Mouse (Mus musculus) left cerebral cortex, adult 18-20 months (tissue): ENCODE data around the gene Susd1. TPM values are rescaled to one million over a fixed set of nuclear protein-coding genes. Genes with fewer than 3 reads are reported as not detected.

Source experiments
- DNase-seq, 2 experiments: peaks; one replicate each; pipeline ENCODE4 v3.0.0; 2021 to 2022; ENCODE audit warnings: low spot score in 2 of 2, mixed read lengths in 1 of 2
- total RNA-seq, 2 experiments: library from RNA; stranded (reverse); gene quantifications; 2 replicates each; pipeline ENCODE4 v1.2.3; 2021

The Susd1 gene
- total RNA-seq, 2 experiments from 2014 or later = 6.1 to 7.3 TPM

- DNase-seq = no peak
Observed at GRCm38 (mm10) chr4:59349425-59350185, 88.8 kb downstream of the Susd1 start.

GRCm38 (mm10) chr4:59340714-59341113 is 97.7 kb downstream of the Susd1 start:
- peak; percentile 84 to 93 for DNase-seq

DNA sequence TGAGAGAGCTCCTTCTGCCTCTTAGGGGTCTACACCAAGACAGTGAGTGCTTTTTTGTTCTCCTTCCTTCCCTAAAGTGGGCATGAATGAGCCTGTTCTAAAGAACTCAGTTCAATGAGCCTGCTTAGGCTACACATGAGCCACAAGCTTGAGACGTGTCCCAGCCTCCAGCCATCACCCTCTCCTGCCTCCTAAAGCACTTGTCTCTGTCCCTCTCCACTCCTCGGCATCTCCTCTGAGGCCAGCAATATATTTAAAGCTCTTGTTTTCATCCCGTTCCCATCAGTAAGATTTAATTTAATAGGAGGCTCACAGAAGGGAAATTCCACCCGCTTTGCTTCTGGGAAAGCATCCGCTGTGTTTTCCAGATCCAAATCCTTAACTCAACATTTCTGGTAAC is 98.4 kb downstream of the Susd1 start:
- DNase-seq = no peak

DNA sequence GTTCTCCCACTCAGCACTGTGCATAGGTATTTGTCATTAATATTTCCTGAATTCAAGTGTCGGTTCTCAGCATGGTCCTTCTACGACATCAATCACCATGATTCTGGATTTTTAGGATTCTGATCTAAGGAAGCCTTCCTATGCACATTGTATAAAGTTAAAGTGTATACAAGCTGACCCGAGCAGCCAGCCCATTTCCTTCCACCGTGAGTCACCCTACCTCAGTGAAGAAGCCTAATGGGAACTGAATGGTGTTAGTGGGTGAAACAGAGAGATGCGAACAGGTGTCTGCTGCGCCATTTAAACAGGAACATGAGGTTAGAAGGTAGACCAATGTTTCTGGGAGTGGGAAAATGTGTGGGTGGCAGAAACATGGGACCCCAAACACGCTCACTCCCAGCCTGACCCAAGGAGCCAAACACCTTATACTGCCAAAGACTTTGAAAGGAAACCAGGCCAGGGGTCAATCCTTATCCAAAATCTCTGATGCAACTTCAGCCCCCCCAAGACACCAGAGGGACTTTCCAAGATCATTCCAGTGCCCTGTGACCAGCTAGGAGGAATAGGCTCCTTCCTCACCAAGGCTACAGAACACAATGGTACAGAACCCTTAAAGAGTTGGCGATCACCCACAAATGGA is 99.4 kb downstream of the Susd1 start:
- no peak for DNase-seq

- DNase-seq = no peak
Observed at GRCm38 (mm10) chr4:59337533-59337885, 100.9 kb downstream of the Susd1 start.

DNA sequence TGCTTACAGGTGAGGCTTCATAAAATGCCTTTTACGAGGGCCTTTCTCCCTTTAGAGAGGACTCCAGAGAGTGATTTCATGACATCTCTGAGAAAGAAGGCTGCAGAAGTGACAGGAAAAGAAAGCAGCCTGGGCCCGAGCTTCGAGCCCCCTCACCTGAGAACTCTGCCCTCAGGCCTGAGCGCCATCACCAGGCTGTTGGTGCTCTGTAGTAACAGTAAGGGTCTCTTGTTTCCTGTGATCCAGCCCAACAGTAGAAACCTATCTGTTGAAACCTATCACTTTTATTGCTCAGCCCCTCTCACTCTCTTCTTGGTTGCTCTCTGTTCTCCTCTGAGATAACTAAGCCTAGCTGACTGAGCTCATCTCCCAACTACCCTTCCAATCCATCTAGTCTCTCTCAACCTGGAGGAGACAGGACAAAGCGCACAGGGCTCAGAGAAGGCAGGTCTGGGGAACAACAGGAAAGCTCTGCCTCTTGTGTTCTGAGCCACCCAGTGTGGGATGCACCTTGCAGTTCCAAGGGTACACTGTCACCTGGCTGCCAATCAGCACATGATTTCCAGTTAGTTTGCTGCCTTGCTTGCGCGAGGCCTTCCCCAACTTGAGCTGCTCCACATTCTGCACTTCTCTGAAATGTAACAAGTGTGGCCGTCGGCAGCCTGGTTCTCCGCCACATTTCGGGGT is 101.4 kb downstream of the Susd1 start:
- DNase-seq = no peak

GRCm38 (mm10) chr4:59336439-59336809 is 102.0 kb downstream of the Susd1 start:
- DNase-seq = no peak

- peak; percentile 24 to 28 for DNase-seq
Observed at GRCm38 (mm10) chr4:59335616-59336438, 102.6 kb downstream of the Susd1 start.

GRCm38 (mm10) chr4:59335101-59335500 is 103.3 kb downstream of the Susd1 start:
- DNase-seq = no peak

DNA sequence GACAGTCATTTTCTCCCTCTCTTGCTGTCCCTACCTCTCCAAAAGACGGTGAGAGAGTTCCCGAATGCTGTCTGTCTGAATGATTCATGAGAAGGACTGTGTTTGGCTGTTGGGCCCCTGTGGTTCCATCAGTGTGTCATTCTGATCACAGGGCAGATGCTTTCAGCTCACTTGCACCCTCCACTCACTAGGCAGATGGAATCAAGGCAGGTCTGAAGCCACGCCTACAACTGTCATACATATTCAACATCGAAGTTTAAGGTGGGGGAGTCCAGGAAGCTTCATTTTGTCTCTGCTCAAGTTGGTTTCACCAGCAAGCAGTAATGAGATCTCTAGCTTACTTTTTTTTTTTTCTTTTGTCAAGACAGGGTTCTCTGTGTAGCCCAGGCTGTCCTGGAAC is 104.2 kb downstream of the Susd1 start:
- DNase-seq = no peak

DNA sequence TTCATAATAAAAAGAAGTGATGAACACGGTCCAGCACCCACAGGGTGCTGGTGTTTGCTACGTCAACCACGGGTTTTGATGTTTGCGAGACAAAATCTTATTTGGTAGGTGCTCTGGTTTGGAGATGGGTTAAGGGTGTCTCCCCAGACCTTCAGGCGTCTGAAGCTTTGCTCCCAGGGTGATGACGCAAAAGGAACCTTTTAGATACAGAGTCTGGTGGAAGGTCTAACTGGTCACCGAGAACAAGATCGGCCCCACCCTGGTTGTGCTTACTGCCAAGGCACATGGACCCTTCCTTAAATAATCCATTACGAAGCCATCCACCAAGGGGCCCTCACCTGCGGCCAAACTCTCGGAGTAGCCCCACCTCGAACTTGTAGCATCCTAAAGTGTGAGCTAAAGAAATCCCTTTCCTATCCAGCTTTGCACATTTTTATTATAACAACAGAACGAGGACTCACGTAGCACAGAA is 105.0 kb downstream of the Susd1 start:
- no peak for DNase-seq

- DNase-seq = no peak
Observed at GRCm38 (mm10) chr4:59332691-59333423, 105.6 kb downstream of the Susd1 start.

- DNase-seq = no peak
Observed at GRCm38 (mm10) chr4:59332089-59332488, 106.3 kb downstream of the Susd1 start.

GRCm38 (mm10) chr4:59331633-59332032 is 106.8 kb downstream of the Susd1 start:
- DNase-seq = no peak

DNA sequence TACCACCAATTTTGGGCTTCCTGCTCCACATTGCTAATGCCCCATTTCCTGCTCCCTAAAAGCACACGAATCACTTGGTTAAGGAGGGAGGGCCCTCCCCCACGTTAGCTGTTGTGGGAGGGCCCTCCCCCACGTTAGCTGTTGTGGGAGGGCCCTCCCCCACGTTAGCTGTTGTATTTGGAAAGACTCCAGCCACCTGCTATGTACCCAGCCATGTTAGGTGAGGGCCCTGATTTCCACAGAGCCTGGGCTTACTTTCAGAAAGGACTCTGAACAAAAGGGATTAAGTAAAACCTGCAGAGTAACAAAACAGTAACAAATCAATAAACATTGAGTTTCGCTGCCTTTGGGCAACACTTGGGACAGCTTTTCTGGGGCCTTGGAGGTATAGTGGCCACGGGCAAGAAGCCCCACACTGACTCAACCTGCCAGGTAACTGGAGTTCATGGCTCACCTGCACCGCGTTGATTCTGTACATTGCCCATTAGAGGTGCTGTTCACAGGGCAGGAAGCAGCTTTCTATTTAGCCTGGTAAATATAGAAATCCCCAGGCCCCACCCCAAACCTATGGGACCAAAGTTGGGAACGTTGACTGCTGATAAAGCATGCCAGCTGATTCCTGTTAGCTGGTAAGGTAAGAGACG is 107.3 kb downstream of the Susd1 start:
- DNase-seq = no peak

DNA sequence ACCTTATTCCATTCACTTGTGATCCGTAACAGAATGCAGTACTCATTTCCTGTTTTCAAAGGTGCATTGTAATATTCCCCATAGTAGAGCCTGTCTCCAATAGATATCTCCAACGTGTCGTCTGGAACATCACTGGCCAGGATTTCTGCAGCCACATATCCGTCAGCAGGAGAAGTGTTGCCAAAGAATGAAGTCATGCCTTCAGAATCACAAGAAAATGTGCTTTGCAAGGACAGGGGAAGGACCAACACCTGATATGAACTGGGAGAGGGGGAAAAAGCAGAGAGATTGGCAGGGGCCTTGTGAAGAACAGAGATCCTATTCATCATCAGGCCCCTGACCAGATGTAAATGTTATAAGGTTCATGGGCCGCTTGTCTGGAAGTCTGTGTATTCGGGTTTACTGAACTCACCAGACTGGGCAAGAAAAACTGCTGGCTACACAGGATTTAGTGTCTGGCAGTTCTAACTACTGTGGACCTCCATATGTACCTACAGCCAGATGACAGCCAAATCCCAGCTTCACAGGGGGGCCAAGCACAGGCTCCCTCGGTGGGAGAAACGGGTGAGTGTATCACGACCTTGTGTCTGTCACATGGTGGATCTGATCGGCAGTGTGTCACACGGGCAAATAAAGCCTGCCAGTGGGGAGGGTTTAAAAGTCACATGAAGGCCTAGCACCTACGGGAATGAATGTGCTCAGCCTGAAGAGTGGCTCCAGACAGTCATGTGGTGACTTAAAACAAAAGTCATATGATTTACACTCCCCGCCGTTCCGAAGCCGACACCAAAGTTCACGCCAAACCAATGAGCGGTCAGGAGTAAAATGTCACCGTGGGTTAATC is 108.8 kb downstream of the Susd1 start:
- no peak for DNase-seq

- DNase-seq = no peak
Observed at GRCm38 (mm10) chr4:59328821-59329220, 109.6 kb downstream of the Susd1 start.

- no peak for DNase-seq
Observed at GRCm38 (mm10) chr4:59327986-59328385, 110.4 kb downstream of the Susd1 start.

DNA sequence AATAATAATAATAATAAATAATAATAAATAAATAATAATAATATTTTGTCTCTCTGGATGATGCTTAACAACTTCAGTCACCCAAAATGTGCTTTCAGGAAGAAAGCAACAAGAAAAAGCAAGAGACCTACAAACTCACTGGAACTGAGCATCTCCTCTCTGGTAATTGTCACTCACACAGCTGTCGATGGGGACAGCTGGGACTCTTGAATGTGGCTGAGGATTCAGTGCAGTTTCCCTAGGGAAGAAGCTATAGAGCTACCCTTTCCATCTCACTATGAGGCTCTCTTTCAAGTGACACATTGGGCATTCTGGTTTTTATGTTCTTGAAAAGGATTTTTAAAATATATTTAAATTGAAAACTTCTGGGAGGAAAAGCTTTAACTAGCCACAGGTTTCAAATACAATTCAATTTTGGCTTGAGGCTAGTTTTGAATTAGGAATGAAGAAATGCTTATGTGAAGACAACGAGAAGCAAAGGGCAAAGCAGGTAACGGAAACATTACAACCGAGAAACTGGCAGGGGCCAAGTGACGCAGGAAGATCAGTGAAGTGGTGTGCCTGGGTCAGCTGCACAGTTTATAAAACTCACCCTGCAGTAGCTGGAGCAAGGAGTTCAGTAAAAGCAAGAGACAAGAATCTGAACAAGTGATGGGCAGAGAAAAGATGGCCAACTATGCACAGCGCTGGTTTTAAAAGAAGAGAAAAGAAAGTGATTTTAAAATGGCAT is 112.2 kb downstream of the Susd1 start:
- DNase-seq = no peak
